Mouse (Mus musculus): ENCODE measurements around the gene Arf3. TPM values are rescaled to one million over a fixed set of nuclear protein-coding genes. Genes with fewer than 3 reads are reported as not detected.

The Arf3 gene
- total and polyA plus RNA-seq, 3 experiments = 37.4 to 239 (median 140) TPM

DNA sequence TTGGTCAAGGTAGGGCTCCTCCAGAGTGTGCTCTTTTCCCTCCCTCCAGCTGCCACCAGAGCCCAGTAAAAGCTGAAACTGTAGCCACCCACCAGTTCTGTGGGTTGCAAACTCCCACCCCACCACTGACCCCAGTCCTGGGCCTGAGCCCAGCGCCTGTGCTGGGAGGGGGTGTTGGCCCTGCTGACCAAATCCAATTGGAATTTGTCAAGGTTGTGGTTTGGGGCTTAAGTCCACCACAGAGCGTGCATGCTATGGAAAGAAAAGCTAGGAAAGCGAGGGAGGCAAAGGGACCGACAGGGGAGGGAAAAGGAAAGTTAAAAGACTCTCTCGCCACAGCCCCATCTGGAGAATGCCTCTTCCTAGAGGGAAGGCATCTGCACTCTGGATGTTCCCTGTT, 5.2 kb upstream of the Arf3 start:
- no peak for TF ChIP-seq MYB (IDR thresholded peaks at IDR 0.05; ENCODE audit: low read depth, low read length)
- no peak for TF ChIP-seq MAFK (IDR thresholded peaks at IDR 0.05; ENCODE audit: borderline replicate concordance, low read depth, low read length)
- TF ChIP-seq ZMIZ1 (IDR thresholded peaks at IDR 0.05; ENCODE audit: low read depth, low read length) = no peak
- TF ChIP-seq MAX (IDR thresholded peaks at IDR 0.05; ENCODE audit: low read length) = no peak
- TF ChIP-seq SIN3A (IDR thresholded peaks at IDR 0.05; ENCODE audit: low read length) = no peak
- TF ChIP-seq RAD21 (IDR thresholded peaks at IDR 0.05; ENCODE audit: low read depth, low read length) = no peak
- no peak for TF ChIP-seq ETS1 (IDR thresholded peaks at IDR 0.05; ENCODE audit: low read depth, low read length)
- no peak for TF ChIP-seq USF1 (IDR thresholded peaks at IDR 0.05; ENCODE audit: low read depth, low read length)
- TF ChIP-seq NRF1 (IDR thresholded peaks at IDR 0.05; ENCODE audit: insufficient read depth, low read depth, low read length, poor library complexity, severe bottlenecking) = no peak
- no peak for TF ChIP-seq UBTF (IDR thresholded peaks at IDR 0.05; ENCODE audit: borderline replicate concordance, insufficient read depth, low read depth, low read length)
- TF ChIP-seq MYC (IDR thresholded peaks at IDR 0.05; ENCODE audit: low read depth, low read length) = no peak
- Histone ChIP-seq H3K79me2 (ENCODE audit: control insufficient read depth, insufficient read depth, low read length, poor library complexity) (no peaks in the 10 kb centered on the region; the same call in 1 of the 2 replicates), H3K9ac (ENCODE audit: control insufficient read depth, low read depth, low read length, poor library complexity, severe bottlenecking) (no peak overlapping the region), H3K27me3 (ENCODE audit: control insufficient read depth in 1 of 2, insufficient read depth in 2 of 2, low read length in 2 of 2) (no peaks in the 10 kb centered on the region; a peak in 2 of 4 replicates), H3K27ac (ENCODE audit: control insufficient read depth, low read depth, low read length) (no peak overlapping the region), H3K36me3 (ENCODE audit: control insufficient read depth in 1 of 2, insufficient read depth in 2 of 2, low read length in 2 of 2) (peaks cover 0 to 8% of the 10 kb centered on the region in 2 experiments; a peak in 2 of 4 replicates), H3K4me3 (ENCODE audit: control insufficient read depth in 1 of 2, insufficient read depth in 1 of 2, low read depth in 2 of 2, low read length in 2 of 2) (no peak overlapping the region), H3K4me1 (ENCODE audit: control insufficient read depth in 1 of 2, insufficient read depth in 2 of 2, low read length in 2 of 2) (peaks cover 1 to 5% of the 10 kb centered on the region in 2 experiments; a peak in 1 of 4 replicates), H3K9me3 (replicated peaks; ENCODE audit: insufficient read depth, low read length) (no peaks in the 10 kb centered on the region)
- DNase-seq (ENCODE audit: low read depth, low spot score) = no peak

DNA sequence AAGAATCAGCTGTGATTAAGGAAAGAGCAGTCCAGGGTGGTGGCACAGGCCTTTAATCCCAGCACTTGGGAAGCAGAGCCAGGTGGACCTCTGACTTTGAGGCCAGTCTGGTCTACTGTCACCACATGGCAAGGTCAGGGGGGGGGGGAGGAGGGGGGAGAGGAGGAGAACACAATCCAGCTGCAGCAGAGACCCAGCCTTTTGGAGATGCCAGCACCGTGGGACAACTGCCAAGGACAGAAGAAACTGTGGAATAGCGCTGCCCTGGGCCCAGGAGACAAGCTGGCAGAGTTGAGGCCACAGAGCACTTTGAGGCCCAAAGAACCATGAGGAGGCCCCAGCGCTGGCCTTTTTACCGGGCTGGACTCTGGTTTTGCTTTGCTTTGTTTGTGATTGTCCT, 2.9 kb upstream of the Arf3 start:
- Histone ChIP-seq H3K9ac (ENCODE audit: control insufficient read depth, low read depth, low read length, poor library complexity, severe bottlenecking) (no peak overlapping the region), H3K9me3 (replicated peaks; ENCODE audit: insufficient read depth, low read length) (no peaks in the 10 kb centered on the region), H3K27ac (ENCODE audit: control insufficient read depth, low read depth, low read length) (no peak overlapping the region), H3K27me3 (ENCODE audit: control insufficient read depth in 1 of 2, insufficient read depth in 2 of 2, low read length in 2 of 2) (no peaks in the 10 kb centered on the region; a peak in 2 of 4 replicates), H3K4me3 (ENCODE audit: control insufficient read depth in 1 of 2, insufficient read depth in 1 of 2, low read depth in 2 of 2, low read length in 2 of 2) (no peak overlapping the region), H3K79me2 (ENCODE audit: control insufficient read depth, insufficient read depth, low read length, poor library complexity) (peaks cover 20% of the 10 kb centered on the region), H3K4me1 (ENCODE audit: control insufficient read depth in 1 of 2, insufficient read depth in 2 of 2, low read length in 2 of 2) (peaks cover 3 to 17% of the 10 kb centered on the region in 2 experiments; a peak in 2 of 4 replicates), H3K36me3 (ENCODE audit: control insufficient read depth in 1 of 2, insufficient read depth in 2 of 2, low read length in 2 of 2) (peaks cover 0 to 9% of the 10 kb centered on the region in 2 experiments; a peak in 2 of 4 replicates)
- DNase-seq (ENCODE audit: low read depth, low spot score) = no peak
- no peak for TF ChIP-seq CHD2 (IDR thresholded peaks at IDR 0.05; ENCODE audit: low read length)
- TF ChIP-seq HCFC1 (IDR thresholded peaks at IDR 0.05; ENCODE audit: low read depth, low read length) = no peak
- no peak for TF ChIP-seq TCF12 (IDR thresholded peaks at IDR 0.05; ENCODE audit: low read depth, low read length)
- TF ChIP-seq POLR2AphosphoS5 (IDR thresholded peaks at IDR 0.05; ENCODE audit: borderline replicate concordance, low read depth, low read length) = no peak
- TF ChIP-seq RCOR1 (IDR thresholded peaks at IDR 0.05; ENCODE audit: low read depth, low read length) = no peak
- TF ChIP-seq ELF1 (IDR thresholded peaks at IDR 0.05; ENCODE audit: low read depth, low read length) = no peak
- TF ChIP-seq MYB (IDR thresholded peaks at IDR 0.05; ENCODE audit: low read depth, low read length) = no peak
- no peak for TF ChIP-seq MEF2A (IDR thresholded peaks at IDR 0.05; ENCODE audit: extremely low read depth, insufficient replicate concordance, low read depth, low read length, poor library complexity, severe bottlenecking)
- no peak for TF ChIP-seq MAZ (IDR thresholded peaks at IDR 0.05; ENCODE audit: low read depth, low read length)
- no peak for TF ChIP-seq USF2 (IDR thresholded peaks at IDR 0.05; ENCODE audit: borderline replicate concordance in 1 of 2, insufficient read depth in 1 of 2, low read depth in 1 of 2, low read length in 2 of 2)
- no peak for TF ChIP-seq RAD21 (IDR thresholded peaks at IDR 0.05; ENCODE audit: low read depth, low read length)
- no peak for TF ChIP-seq GABPA (IDR thresholded peaks at IDR 0.05; ENCODE audit: low read depth, low read length)
- TF ChIP-seq ZNF384 (IDR thresholded peaks at IDR 0.05; ENCODE audit: low read depth, low read length) = no peak
- TF ChIP-seq MAFK (IDR thresholded peaks at IDR 0.05; ENCODE audit: borderline replicate concordance, low read depth, low read length) = no peak
- no peak for TF ChIP-seq POLR2AphosphoS2 (IDR thresholded peaks at IDR 0.05; ENCODE audit: low read length)

Data from MEL (cell line).